Mouse (Mus musculus): Measurements from ENCODE around the gene Fzd4. TPM values are rescaled to one million over a fixed set of nuclear protein-coding genes. Genes with fewer than 3 reads are reported as not detected.

Fzd4 gene
- total and polyA plus RNA-seq, 3 experiments = 0.11 TPM; not detected in 2

DNA sequence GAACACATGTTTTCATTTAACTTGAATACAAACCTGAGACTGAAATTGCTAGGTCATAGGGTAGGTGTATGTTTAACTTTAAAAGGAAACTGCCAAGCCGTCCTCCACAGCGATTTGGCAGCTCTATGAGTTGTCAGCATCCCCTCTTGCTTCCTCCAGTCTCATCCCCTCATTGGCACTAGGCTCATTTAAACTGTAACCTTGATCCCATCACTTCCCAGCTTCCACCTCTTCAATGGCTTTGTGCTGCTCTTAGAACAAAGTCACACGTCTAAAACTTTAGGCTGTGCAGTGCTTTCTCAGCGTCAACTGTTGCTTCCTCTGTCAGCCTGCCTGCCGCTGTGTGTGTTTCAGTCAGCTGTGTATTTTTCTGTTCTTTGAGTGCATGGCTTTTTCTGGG, 22.9 kb downstream of the Fzd4 start:
- Histone ChIP-seq H3K4me3 (ENCODE audit: low read depth, low read length) (no peak overlapping the region), H3K27me3 (ENCODE audit: insufficient read depth, low read length) (peaks cover 4% of the 10 kb centered on the region; the same call in 1 of the 2 replicates), H3K9me3 (replicated peaks) (no peaks in the 10 kb centered on the region), H3K4me1 (ENCODE audit: insufficient read depth, low read depth, low read length) (no peaks in the 10 kb centered on the region), H3K36me3 (replicated peaks) (no peaks in the 10 kb centered on the region)
- DNase-seq (ENCODE audit: low spot score) (no peak), ATAC-seq (ENCODE audit: extremely low read depth, insufficient number of reproducible peaks, low FRiP score, poor library complexity, severe bottlenecking) (no peak)
- TF ChIP-seq CTCF (IDR thresholded peaks at IDR 0.05; ENCODE audit: low read depth, low read length) (no peak), TAL1 (conservative IDR thresholded peaks at IDR 0.05; ENCODE audit: low read depth, low read length) (no peak), GATA2 (IDR thresholded peaks at IDR 0.05; ENCODE audit: borderline replicate concordance, low read depth, low read length) (no peak), GATA1 (IDR thresholded peaks at IDR 0.05; ENCODE audit: borderline replicate concordance, low read length) (no peak), POLR2AphosphoS5 (IDR thresholded peaks at IDR 0.05; ENCODE audit: insufficient replicate concordance, low read depth, low read length) (no peak)

GRCm38 (mm10) chr7:89428804-89429203, 24.6 kb downstream of the Fzd4 start:
- DNase-seq (ENCODE audit: low spot score) (no peak), ATAC-seq (ENCODE audit: extremely low read depth, insufficient number of reproducible peaks, low FRiP score, poor library complexity, severe bottlenecking) (no peak)
- Histone ChIP-seq H3K9me3 (replicated peaks) (no peaks in the 10 kb centered on the region), H3K36me3 (replicated peaks) (no peaks in the 10 kb centered on the region), H3K4me1 (ENCODE audit: insufficient read depth, low read depth, low read length) (no peaks in the 10 kb centered on the region), H3K4me3 (ENCODE audit: low read depth, low read length) (no peak overlapping the region), H3K27me3 (ENCODE audit: insufficient read depth, low read length) (peaks cover 4% of the 10 kb centered on the region; the same call in 1 of the 2 replicates)
- TF ChIP-seq TAL1 (conservative IDR thresholded peaks at IDR 0.05; ENCODE audit: low read depth, low read length) (no peak), GATA2 (IDR thresholded peaks at IDR 0.05; ENCODE audit: borderline replicate concordance, low read depth, low read length) (no peak), GATA1 (IDR thresholded peaks at IDR 0.05; ENCODE audit: borderline replicate concordance, low read length) (no peak), CTCF (IDR thresholded peaks at IDR 0.05; ENCODE audit: low read depth, low read length) (no peak), POLR2AphosphoS5 (IDR thresholded peaks at IDR 0.05; ENCODE audit: insufficient replicate concordance, low read depth, low read length) (no peak)

DNA sequence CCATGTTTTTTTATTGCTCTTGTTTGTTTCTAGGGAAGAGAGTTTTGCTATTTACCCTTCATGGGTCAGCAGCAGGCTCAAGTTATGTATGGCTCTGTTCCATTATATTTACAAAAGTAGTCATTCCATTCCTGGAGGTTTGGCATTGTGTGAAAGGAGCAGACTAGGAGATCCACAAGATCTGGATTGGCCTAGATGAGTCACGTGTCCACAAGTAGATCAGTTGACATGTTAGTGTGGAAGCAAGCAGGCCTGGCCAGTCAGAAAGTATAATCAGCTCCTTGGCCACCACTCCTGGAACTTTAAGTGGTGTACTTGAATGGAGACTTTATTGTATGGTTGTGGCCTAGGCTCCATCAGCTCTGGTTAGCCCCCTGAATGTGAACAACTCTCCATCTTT, 25.2 kb downstream of the Fzd4 start:
- Histone ChIP-seq H3K27me3 (ENCODE audit: insufficient read depth, low read length) (peaks cover 4% of the 10 kb centered on the region; the same call in 1 of the 2 replicates), H3K4me1 (ENCODE audit: insufficient read depth, low read depth, low read length) (no peaks in the 10 kb centered on the region), H3K4me3 (ENCODE audit: low read depth, low read length) (no peak overlapping the region), H3K9me3 (replicated peaks) (no peaks in the 10 kb centered on the region), H3K36me3 (replicated peaks) (no peaks in the 10 kb centered on the region)
- DNase-seq (ENCODE audit: low spot score) = no peak
- TF ChIP-seq CTCF (IDR thresholded peaks at IDR 0.05; ENCODE audit: low read depth, low read length) (no peak), GATA2 (IDR thresholded peaks at IDR 0.05; ENCODE audit: borderline replicate concordance, low read depth, low read length) (no peak), POLR2AphosphoS5 (IDR thresholded peaks at IDR 0.05; ENCODE audit: insufficient replicate concordance, low read depth, low read length) (no peak), TAL1 (conservative IDR thresholded peaks at IDR 0.05; ENCODE audit: low read depth, low read length) (no peak), GATA1 (IDR thresholded peaks at IDR 0.05; ENCODE audit: borderline replicate concordance, low read length) (no peak)
- ATAC-seq (ENCODE audit: extremely low read depth, insufficient number of reproducible peaks, low FRiP score, poor library complexity, severe bottlenecking) = no peak

GRCm38 (mm10) chr7:89431185-89431584, 27.0 kb downstream of the Fzd4 start:
- no peak overlapping the region for H3K4me3 ChIP-seq (ENCODE audit: low read depth, low read length)
- no peaks in the 10 kb centered on the region for H3K36me3 ChIP-seq (replicated peaks)
- no peaks in the 10 kb centered on the region for H3K4me1 ChIP-seq (ENCODE audit: insufficient read depth, low read depth, low read length)
- ATAC-seq (ENCODE audit: extremely low read depth, insufficient number of reproducible peaks, low FRiP score, poor library complexity, severe bottlenecking) = no peak
- H3K9me3 ChIP-seq (replicated peaks) = no peaks in the 10 kb centered on the region
- peaks cover 4% of the 10 kb centered on the region; the same call in 1 of the 2 replicates for H3K27me3 ChIP-seq (ENCODE audit: insufficient read depth, low read length)
- DNase-seq (ENCODE audit: low spot score) = no peak
- TF ChIP-seq POLR2AphosphoS5 (IDR thresholded peaks at IDR 0.05; ENCODE audit: insufficient replicate concordance, low read depth, low read length) (no peak), GATA1 (IDR thresholded peaks at IDR 0.05; ENCODE audit: borderline replicate concordance, low read length) (no peak), GATA2 (IDR thresholded peaks at IDR 0.05; ENCODE audit: borderline replicate concordance, low read depth, low read length) (no peak), TAL1 (conservative IDR thresholded peaks at IDR 0.05; ENCODE audit: low read depth, low read length) (no peak), CTCF (IDR thresholded peaks at IDR 0.05; ENCODE audit: low read depth, low read length) (no peak)

- no peak for DNase-seq (ENCODE audit: low spot score)
- no peak overlapping the region for H3K4me3 ChIP-seq (ENCODE audit: low read depth, low read length)
- H3K9me3 ChIP-seq (replicated peaks) = no peaks in the 10 kb centered on the region
- no peaks in the 10 kb centered on the region for H3K27me3 ChIP-seq (ENCODE audit: insufficient read depth, low read length)
- TF ChIP-seq GATA1 (IDR thresholded peaks at IDR 0.05; ENCODE audit: borderline replicate concordance, low read length) (no peak), CTCF (IDR thresholded peaks at IDR 0.05; ENCODE audit: low read depth, low read length) (no peak)
- no peak for ATAC-seq (ENCODE audit: extremely low read depth, insufficient number of reproducible peaks, low FRiP score, poor library complexity, severe bottlenecking)
- no peaks in the 10 kb centered on the region for H3K4me1 ChIP-seq (ENCODE audit: insufficient read depth, low read depth, low read length)
- no peaks in the 10 kb centered on the region for H3K36me3 ChIP-seq (replicated peaks)
Measured at GRCm38 (mm10) chr7:89433193-89433892, 29.2 kb downstream of the Fzd4 start.

- TF ChIP-seq CTCF (IDR thresholded peaks at IDR 0.05; ENCODE audit: low read depth, low read length) (no peak), TAL1 (conservative IDR thresholded peaks at IDR 0.05; ENCODE audit: low read depth, low read length) (no peak), GATA2 (IDR thresholded peaks at IDR 0.05; ENCODE audit: borderline replicate concordance, low read depth, low read length) (no peak), GATA1 (IDR thresholded peaks at IDR 0.05; ENCODE audit: borderline replicate concordance, low read length) (no peak), POLR2AphosphoS5 (IDR thresholded peaks at IDR 0.05; ENCODE audit: insufficient replicate concordance, low read depth, low read length) (no peak)
- Histone ChIP-seq H3K27me3 (ENCODE audit: insufficient read depth, low read length) (no peaks in the 10 kb centered on the region), H3K36me3 (replicated peaks) (no peaks in the 10 kb centered on the region), H3K4me3 (ENCODE audit: low read depth, low read length) (no peak overlapping the region), H3K4me1 (ENCODE audit: insufficient read depth, low read depth, low read length) (no peaks in the 10 kb centered on the region), H3K9me3 (replicated peaks) (no peaks in the 10 kb centered on the region)
- ATAC-seq (ENCODE audit: extremely low read depth, insufficient number of reproducible peaks, low FRiP score, poor library complexity, severe bottlenecking) (no peak), DNase-seq (ENCODE audit: low spot score) (no peak)
Measured at GRCm38 (mm10) chr7:89433893-89434616, 29.9 kb downstream of the Fzd4 start.

Measured in G1E (cell line).